Mouse (Mus musculus): Measurements from ENCODE around the gene Cers2. TPM values are rescaled to one million over a fixed set of nuclear protein-coding genes. Genes with fewer than 3 reads are reported as not detected.

Cers2 gene
- polyA plus RNA-seq, 1 experiment from 2014 or later: 109 TPM

GRCm38 (mm10) chr3:95277149-95277551 is 37.4 kb upstream of the Cers2 start:
- DNase-seq (ENCODE audit: low spot score): no peak
- no peak overlapping the region for H3K4me2 ChIP-seq (ENCODE audit: low read depth)
- H3K4me1 ChIP-seq (ENCODE audit: control insufficient read depth, insufficient read depth, low read length): no peaks in the 10 kb centered on the region
- H3K9me3 ChIP-seq (ENCODE audit: control insufficient read depth, low read length): no peaks in the 10 kb centered on the region
- no peaks in the 10 kb centered on the region; the same call in 1 of the 2 replicates for H3K36me3 ChIP-seq (ENCODE audit: control insufficient read depth, insufficient read depth, low read length)
- H3K27me3 ChIP-seq (ENCODE audit: control insufficient read depth, insufficient read depth, low read length): no peaks in the 10 kb centered on the region
- WGBS: 94% methylated on average over 1 of the region's 1 CpGs
- no peak overlapping the region for H3K27ac ChIP-seq (ENCODE audit: low read depth, low read length)
- H3K4me3 ChIP-seq (ENCODE audit: low read depth, low read length): no peak overlapping the region
- no peak for ATAC-seq (ENCODE audit: insufficient read depth, low FRiP score, low TSS enrichment)
- H3K9ac ChIP-seq (ENCODE audit: low read length): no peak overlapping the region

- H3K9ac ChIP-seq (ENCODE audit: low read length): peak overlapping the region; percentile 87
- peak overlapping the region; percentile 74 for H3K4me2 ChIP-seq (ENCODE audit: low read depth)
- ATAC-seq (ENCODE audit: insufficient read depth, low FRiP score, low TSS enrichment): no peak
- peak; percentile 26 for DNase-seq (ENCODE audit: low spot score)
- 0 out of 2 replicates have a peak overlapping the region, but pooled peaks have one; percentile 51 for H3K27ac ChIP-seq (ENCODE audit: low read depth, low read length)
- WGBS: 31% methylated on average over 8 of the region's 8 CpGs
- 0 out of 2 replicates have a peak, but pooled peaks cover 5% of the 10 kb centered on the region for H3K4me1 ChIP-seq (ENCODE audit: control insufficient read depth, insufficient read depth, low read length)
- H3K9me3 ChIP-seq (ENCODE audit: control insufficient read depth, low read length): no peaks in the 10 kb centered on the region
- no peaks in the 10 kb centered on the region for H3K36me3 ChIP-seq (ENCODE audit: control insufficient read depth, insufficient read depth, low read length)
- peak overlapping the region; percentile 65 for H3K4me3 ChIP-seq (ENCODE audit: low read depth, low read length)
- no peaks in the 10 kb centered on the region for H3K27me3 ChIP-seq (ENCODE audit: control insufficient read depth, insufficient read depth, low read length)
These were observed 33.8 kb upstream of the Cers2 start for GRCm38 (mm10) chr3:95280747-95281146.

- Histone ChIP-seq H3K36me3 (ENCODE audit: control insufficient read depth, insufficient read depth, low read length) (no peaks in the 10 kb centered on the region), H3K27ac (ENCODE audit: low read depth, low read length) (peak within 1 kb of the TSS; percentile 91), H3K4me2 (ENCODE audit: low read depth) (peak within 1 kb of the TSS; percentile 74), H3K9me3 (ENCODE audit: control insufficient read depth, low read length) (no peaks in the 10 kb centered on the region), H3K4me1 (ENCODE audit: control insufficient read depth, insufficient read depth, low read length) (0 out of 2 replicates have a peak, but pooled peaks cover 5% of the 10 kb centered on the region), H3K27me3 (ENCODE audit: control insufficient read depth, insufficient read depth, low read length) (no peaks in the 10 kb centered on the region), H3K4me3 (ENCODE audit: low read depth, low read length) (peak within 1 kb of the TSS; percentile 65), H3K9ac (ENCODE audit: low read length) (peak within 1 kb of the TSS; percentile 87)
- WGBS: under 1% methylated on average over 53 of the region's 53 CpGs
- peak; percentile 98 for DNase-seq (ENCODE audit: low spot score)
- peak; percentile 89 for ATAC-seq (ENCODE audit: insufficient read depth, low FRiP score, low TSS enrichment)
These were observed 33.1 kb upstream of the Cers2 start, which contains the start of the genes Mindy1 and Prune1 for GRCm38 (mm10) chr3:95281216-95282126. Gene Mindy1, plus strand, starts transcription at chr3:95281345. Gene Prune1, minus strand, starts transcription at chr3:95282076.

GRCm38 (mm10) chr3:95282381-95282864 is 32.2 kb upstream of the Cers2 start:
- Histone ChIP-seq H3K9me3 (ENCODE audit: control insufficient read depth, low read length) (no peaks in the 10 kb centered on the region), H3K27ac (ENCODE audit: low read depth, low read length) (peak overlapping the region; percentile 91), H3K27me3 (ENCODE audit: control insufficient read depth, insufficient read depth, low read length) (no peaks in the 10 kb centered on the region), H3K36me3 (ENCODE audit: control insufficient read depth, insufficient read depth, low read length) (no peaks in the 10 kb centered on the region), H3K4me2 (ENCODE audit: low read depth) (peak overlapping the region; percentile 74), H3K4me1 (ENCODE audit: control insufficient read depth, insufficient read depth, low read length) (0 out of 2 replicates have a peak, but pooled peaks cover 5% of the 10 kb centered on the region), H3K9ac (ENCODE audit: low read length) (peak overlapping the region; percentile 71), H3K4me3 (ENCODE audit: low read depth, low read length) (peak overlapping the region; percentile 65)
- ATAC-seq (ENCODE audit: insufficient read depth, low FRiP score, low TSS enrichment) (no peak), DNase-seq (ENCODE audit: low spot score) (no peak)
- 0% methylated on average over 11 of the region's 11 CpGs for WGBS

- peak; percentile 88 for DNase-seq (ENCODE audit: low spot score)
- Histone ChIP-seq H3K27ac (ENCODE audit: low read depth, low read length) (peak overlapping the region; percentile 91), H3K4me2 (ENCODE audit: low read depth) (peak overlapping the region; percentile 74), H3K9me3 (ENCODE audit: control insufficient read depth, low read length) (no peaks in the 10 kb centered on the region), H3K36me3 (ENCODE audit: control insufficient read depth, insufficient read depth, low read length) (0 out of 2 replicates have a peak, but pooled peaks cover under 1% of the 10 kb centered on the region), H3K27me3 (ENCODE audit: control insufficient read depth, insufficient read depth, low read length) (no peaks in the 10 kb centered on the region), H3K4me1 (ENCODE audit: control insufficient read depth, insufficient read depth, low read length) (0 out of 2 replicates have a peak, but pooled peaks cover 5% of the 10 kb centered on the region), H3K4me3 (ENCODE audit: low read depth, low read length) (peak overlapping the region; percentile 65), H3K9ac (ENCODE audit: low read length) (peak overlapping the region; percentile 71)
- under 1% methylated on average over 51 of the region's 51 CpGs for WGBS
- ATAC-seq (ENCODE audit: insufficient read depth, low FRiP score, low TSS enrichment): peak; percentile 70
These were observed 31.6 kb upstream of the Cers2 start for GRCm38 (mm10) chr3:95282865-95283588.

- 1% methylated on average over 7 of the region's 7 CpGs for WGBS
- peak overlapping the region; percentile 71 for H3K9ac ChIP-seq (ENCODE audit: low read length)
- H3K36me3 ChIP-seq (ENCODE audit: control insufficient read depth, insufficient read depth, low read length): peaks cover 2% of the 10 kb centered on the region; the same call in 1 of the 2 replicates
- DNase-seq (ENCODE audit: low spot score) (no peak), ATAC-seq (ENCODE audit: insufficient read depth, low FRiP score, low TSS enrichment) (0 out of 2 replicates have a peak, but pooled peaks have one; percentile 7)
- H3K4me2 ChIP-seq (ENCODE audit: low read depth): peak overlapping the region; percentile 74
- H3K9me3 ChIP-seq (ENCODE audit: control insufficient read depth, low read length): no peaks in the 10 kb centered on the region
- no peaks in the 10 kb centered on the region for H3K27me3 ChIP-seq (ENCODE audit: control insufficient read depth, insufficient read depth, low read length)
- H3K4me1 ChIP-seq (ENCODE audit: control insufficient read depth, insufficient read depth, low read length): 0 out of 2 replicates have a peak, but pooled peaks cover 5% of the 10 kb centered on the region
- peak overlapping the region; percentile 91 for H3K27ac ChIP-seq (ENCODE audit: low read depth, low read length)
- peak overlapping the region; percentile 65 for H3K4me3 ChIP-seq (ENCODE audit: low read depth, low read length)
These were observed 31.0 kb upstream of the Cers2 start for GRCm38 (mm10) chr3:95283589-95283941.

GRCm38 (mm10) chr3:95284062-95284461 is 30.5 kb upstream of the Cers2 start:
- Histone ChIP-seq H3K9ac (ENCODE audit: low read length) (peak overlapping the region; percentile 71), H3K9me3 (ENCODE audit: control insufficient read depth, low read length) (no peaks in the 10 kb centered on the region), H3K36me3 (ENCODE audit: control insufficient read depth, insufficient read depth, low read length) (peaks cover 2% of the 10 kb centered on the region; the same call in 1 of the 2 replicates), H3K27ac (ENCODE audit: low read depth, low read length) (no peak overlapping the region), H3K4me3 (ENCODE audit: low read depth, low read length) (peak overlapping the region; percentile 65), H3K27me3 (ENCODE audit: control insufficient read depth, insufficient read depth, low read length) (no peaks in the 10 kb centered on the region), H3K4me1 (ENCODE audit: control insufficient read depth, insufficient read depth, low read length) (0 out of 2 replicates have a peak, but pooled peaks cover 5% of the 10 kb centered on the region), H3K4me2 (ENCODE audit: low read depth) (peak overlapping the region; percentile 74)
- ATAC-seq (ENCODE audit: insufficient read depth, low FRiP score, low TSS enrichment) (no peak), DNase-seq (ENCODE audit: low spot score) (no peak)
- WGBS: 27% methylated on average over 1 of the region's 1 CpGs
